Mouse (Mus musculus) ES-E14 (cell line): ENCODE results near the gene Tcte3.

Experiments
- CHD2 ChIP-seq: IDR thresholded peaks from 2 replicates; pipeline ENCODE4 v1.6.1; 2014; ENCODE audit warnings: mild to moderate bottlenecking, low read depth, low read length, inconsistent platforms
- HCFC1 ChIP-seq: IDR thresholded peaks from 2 replicates; pipeline ENCODE4 v1.6.1; 2012; ENCODE audit warnings: low read length, inconsistent platforms, borderline replicate concordance; ENCODE audit not compliant: insufficient read depth
- MAFK ChIP-seq: IDR thresholded peaks from 2 replicates; pipeline ENCODE4 v1.6.1; 2014; ENCODE audit warnings: mild to moderate bottlenecking, low read depth, low read length, inconsistent platforms; ENCODE audit not compliant: insufficient read depth
- ZC3H11A ChIP-seq: IDR thresholded peaks from 2 replicates; pipeline ENCODE4 v1.6.1; 2012; ENCODE audit warnings: low read depth, mild to moderate bottlenecking, inconsistent platforms, low read length, borderline replicate concordance
- ZNF384 ChIP-seq: IDR thresholded peaks from 2 replicates; pipeline ENCODE4 v1.6.1; 2012; ENCODE audit warnings: low read depth, low read length, inconsistent platforms

- TF ChIP-seq HCFC1 (no peak), MAFK (no peak), ZC3H11A (no peak), ZNF384 (no peak), CHD2 (no peak)
These were observed 18.4 kb upstream of the Tcte3 start for GRCm38 (mm10) chr17:15059646-15060045.
